Mouse (Mus musculus): ENCODE data around the gene Tspan3.

The Tspan3 gene

DNA sequence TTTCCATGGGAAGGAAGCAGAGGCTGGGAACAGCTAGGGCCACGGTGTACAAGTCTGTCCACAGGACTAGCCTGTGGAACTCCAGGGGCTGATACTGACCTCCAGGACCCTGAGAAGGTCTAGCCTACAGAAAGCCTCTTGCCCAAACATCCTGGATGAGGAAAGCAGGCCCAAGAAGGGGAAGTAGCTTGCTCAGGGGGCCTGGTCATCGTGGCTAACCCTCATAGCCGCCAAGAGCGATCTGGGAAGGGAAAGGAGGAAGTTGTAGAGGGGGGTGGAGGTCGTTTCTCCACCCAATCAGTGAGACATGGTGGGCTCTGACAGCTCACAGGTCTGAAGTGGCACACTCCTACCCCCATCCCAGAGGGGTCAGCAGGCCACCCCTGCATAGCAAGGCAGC, 57.1 kb downstream of the Tspan3 start:
- no peak for DNase-seq (ENCODE audit: low spot score)

DNA sequence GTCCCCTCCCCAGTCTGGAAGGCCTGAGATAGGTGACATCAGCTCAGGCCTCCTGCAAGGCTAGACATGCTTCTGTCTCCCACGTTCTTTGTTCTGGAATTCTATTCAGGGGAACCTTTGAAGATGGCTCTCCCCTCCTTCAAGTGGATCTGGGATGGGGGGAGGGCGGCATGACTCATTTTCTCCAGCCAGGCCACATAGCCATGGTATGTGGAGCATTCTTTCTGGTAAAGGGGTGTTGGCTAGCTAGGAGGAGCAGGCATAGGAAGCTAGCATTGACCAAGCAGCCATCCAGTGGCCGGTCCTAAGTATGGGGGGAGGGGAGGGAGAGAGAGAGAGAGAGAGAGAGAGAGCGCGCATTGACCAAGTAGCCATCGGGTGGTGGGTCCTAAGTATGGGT, 57.8 kb downstream of the Tspan3 start:
- DNase-seq (ENCODE audit: low spot score), result no peak

DNA sequence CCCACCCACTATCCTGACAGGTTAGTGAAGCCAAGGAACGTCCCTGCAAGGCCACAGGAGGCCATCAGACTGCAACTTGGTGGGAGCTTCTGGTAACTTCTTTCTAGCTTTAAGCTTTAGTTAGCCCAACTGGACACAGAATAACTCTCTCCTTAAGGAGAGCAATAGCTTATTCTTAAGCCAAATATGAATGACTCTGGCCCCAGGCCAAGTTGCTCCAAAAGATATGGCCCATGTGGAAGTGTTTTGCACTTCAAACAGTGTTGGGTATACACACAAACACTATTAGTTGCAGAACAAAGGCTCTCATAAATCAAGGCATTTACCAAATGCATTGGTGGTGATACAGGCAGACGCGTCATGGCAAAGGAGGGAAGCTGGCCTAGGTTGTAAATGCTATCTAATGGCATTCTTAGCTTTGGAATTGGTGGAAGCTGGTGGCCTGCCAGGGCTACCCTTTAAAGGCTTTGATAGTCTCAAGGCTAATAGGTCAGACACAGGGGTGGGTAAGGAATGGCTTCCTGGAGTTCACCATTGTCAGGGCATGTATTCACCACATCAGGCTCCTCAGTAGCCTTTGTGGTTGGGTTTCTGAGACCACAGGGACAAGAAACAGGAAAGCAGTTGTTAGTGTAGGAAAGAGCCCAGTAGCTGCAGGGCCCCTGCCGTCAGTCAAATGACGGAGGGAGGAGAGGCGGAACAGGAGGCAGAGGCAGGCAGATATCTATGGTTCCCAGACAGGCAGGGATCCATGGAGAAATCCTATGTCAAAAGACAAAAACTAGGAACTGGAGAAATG, 58.8 kb downstream of the Tspan3 start:
- no peak for DNase-seq (ENCODE audit: low spot score)

DNA sequence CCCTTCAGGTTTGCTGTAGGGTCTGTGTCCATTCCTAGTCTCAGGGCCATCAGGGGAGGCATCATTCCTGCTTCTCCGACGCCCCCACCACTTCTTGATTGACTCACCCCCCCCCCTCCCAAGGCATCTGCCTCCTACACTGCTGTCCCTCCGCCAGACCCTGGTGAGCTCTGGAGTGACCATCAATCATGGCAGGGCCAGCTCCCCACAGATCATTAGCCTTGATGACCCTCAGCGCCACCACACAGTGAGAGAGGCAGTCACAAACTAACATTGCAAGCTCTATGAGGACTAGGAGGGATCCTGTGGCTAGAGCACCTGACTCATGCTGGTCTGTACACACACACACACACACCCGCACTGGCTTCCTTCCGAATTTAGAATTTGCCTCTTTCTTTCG, 60.4 kb downstream of the Tspan3 start:
- no peak for DNase-seq (ENCODE audit: low spot score)

- DNase-seq (ENCODE audit: low spot score), result no peak
Measured at GRCm38 (mm10) chr9:56101022-56101421, 64.3 kb downstream of the Tspan3 start.

DNA sequence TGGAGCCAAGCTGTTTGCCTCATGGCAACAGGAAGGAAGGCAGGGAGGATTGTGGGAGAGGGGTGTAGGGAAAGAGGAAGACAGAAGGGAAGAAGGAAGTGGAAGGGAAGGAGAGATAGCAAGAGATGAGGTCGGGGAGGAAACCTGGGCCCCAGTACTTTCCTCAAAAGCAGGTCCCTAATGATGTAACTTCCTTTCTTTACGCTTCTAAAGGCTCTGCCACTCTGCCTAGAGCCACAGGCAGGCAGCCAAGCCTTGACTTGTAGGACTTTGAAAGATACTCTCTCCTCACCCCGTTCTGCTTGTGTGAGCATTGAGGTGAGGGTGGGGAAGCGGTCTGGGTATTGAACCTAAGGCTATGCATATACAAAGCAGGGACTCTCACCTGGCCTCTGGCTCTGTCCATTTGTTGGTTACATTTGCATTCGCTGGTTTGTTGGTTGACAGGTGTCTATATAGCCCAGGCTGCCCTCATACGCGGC, 65.2 kb downstream of the Tspan3 start:
- no peak for DNase-seq (ENCODE audit: low spot score)

DNA sequence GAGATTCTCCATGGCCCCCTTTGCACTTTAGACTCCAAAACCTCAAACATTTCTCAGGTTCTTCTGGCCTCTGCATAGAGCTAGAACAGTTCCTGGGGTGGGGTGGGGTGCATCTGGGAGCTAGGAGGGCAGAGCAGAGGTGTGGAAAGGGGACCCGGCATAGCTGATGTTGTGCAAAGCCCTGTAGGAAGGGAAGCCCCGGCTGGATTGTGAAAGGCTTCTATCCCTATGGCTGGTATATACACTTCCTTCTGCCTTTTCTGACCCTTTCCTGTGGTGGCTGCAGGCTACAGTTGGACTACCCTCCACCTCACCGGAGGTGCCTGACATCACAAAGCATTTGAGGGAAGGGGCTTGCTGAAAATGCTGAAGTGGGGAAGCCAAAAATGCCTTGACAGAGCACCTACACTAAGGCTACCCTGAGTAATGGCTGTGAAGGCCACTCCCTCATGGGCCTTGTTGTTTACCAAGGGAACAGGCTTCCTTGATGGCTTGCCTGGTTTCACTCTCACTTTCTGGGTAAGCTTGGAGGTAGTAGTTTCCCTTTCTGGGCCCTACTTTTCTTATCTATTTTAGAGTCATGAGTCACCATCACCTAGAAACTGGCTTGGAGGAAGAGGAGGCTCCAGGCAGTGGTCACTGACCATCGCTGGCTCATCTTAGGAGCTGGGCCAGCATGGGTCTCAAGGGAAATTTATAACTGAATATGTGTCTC, 67.5 kb downstream of the Tspan3 start:
- DNase-seq (ENCODE audit: low spot score), result no peak

DNA sequence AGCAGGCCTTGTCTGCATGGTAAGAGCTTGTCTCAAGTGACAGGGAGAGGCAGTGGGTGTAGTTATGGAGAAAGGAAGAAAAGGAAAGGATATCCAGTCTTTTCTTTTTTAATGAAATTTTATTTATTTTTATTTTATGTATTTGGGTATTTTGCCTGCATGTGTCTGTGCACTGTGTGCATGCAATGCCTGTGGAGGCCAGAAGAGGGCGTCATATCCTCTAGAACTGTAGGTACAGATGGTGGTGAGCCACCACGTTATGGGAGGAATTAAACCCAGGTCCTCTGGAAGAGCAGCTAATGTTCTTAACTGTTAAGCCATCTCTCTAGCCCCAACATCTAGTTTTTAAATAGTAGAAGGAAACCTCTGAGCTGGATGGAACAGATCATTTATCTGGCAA, 73.2 kb downstream of the Tspan3 start:
- DNase-seq (ENCODE audit: low spot score), result no peak

DNA sequence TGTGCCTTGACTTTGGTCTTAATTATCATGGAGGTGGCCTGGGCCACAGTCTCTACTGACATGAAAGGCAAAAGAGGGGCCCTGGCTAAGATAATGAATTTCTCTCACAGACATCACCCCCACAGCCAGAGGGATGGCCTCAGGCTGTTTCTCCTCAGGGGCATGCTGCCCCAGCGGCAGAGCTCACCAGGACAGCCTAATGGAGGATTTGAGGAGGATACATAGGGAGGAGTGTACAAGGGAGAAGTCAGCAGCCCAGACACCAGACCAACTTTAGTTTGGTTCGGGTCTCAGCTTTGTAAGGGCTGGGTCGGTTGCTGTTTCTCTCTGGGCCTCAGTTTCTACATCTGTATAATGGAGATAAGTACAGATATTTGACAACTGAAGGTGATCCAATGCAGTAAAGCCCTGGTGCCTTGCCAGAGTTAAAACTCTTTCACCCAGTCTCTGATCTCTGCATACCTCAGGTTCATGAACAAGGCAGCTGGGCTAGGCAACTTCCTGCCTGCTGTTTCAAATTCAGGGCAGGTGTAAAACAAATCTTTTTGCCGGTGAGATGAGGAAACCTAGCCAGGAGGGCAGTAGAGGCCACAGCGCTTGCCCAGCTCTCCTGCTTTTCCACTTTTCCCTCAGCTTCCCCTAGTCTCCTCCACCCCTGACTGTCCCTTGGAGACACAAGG, 74.6 kb downstream of the Tspan3 start:
- no peak for DNase-seq (ENCODE audit: low spot score)

DNA sequence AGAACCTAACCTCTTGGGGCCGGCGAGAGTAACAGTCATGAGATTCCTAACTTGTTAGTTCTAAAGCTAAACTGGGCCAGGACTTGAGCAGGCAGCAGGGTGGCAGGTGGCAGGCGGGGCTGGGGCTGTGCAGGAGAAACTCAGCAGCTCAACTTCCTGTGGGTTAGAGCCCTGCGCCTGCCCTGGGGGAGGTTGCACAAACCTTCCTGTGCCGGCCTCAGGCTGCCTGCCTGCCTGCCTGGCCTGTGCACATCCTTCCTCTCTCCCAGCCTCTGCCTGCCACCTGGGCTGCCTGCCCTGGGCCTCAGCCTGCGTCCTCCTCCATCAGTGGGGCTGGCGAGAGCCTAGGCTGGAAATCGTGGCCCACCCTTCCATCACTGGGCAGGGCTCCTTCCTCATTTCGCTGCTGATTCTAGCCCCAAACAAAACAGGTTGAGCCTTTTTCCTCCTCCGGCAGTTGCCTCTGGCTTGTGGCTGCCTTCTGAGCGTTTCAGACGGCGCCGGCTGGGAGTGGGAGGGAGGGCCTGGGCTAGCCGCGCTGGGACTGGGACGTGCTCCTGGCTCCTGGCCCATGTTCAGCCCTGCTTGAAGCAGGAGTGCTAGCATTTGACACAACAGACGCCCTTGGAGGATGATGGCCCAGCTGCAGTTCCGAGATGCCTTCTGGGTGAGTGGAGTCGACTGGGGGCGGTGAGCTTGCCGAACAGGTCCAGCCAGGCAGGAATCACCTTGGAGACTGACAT, 75.3 kb downstream of the Tspan3 start, which contains the start of gene Pstpip1:
Gene Pstpip1, plus strand, starts transcription at position 185 of the 743 bp plus-strand sequence.
- peak; percentile 70 for DNase-seq (ENCODE audit: low spot score)

DNA sequence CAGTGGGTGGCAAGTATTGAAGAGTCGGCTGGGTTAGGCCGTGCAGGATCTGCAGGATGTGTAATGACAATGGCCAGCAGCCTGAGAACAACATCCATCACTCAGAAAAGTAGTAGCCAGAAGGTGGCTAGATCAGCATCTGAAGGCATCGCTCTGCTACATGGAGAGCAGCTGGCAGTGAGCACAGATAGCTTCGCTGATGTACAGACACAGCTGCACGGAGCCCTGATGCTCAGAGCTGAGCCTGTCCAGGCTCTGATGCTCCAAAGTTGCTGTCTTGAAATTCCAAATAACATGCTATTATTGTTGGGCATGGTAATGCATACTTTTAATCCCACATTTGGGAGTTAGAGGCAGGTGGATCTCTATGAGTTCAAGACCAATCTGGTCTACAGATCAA, 78.8 kb downstream of the Tspan3 start:
- DNase-seq (ENCODE audit: low spot score), result no peak

Data from testis, postnatal 14 days (tissue).